Mouse (Mus musculus): ENCODE results near the gene Kcnh4.

DNA sequence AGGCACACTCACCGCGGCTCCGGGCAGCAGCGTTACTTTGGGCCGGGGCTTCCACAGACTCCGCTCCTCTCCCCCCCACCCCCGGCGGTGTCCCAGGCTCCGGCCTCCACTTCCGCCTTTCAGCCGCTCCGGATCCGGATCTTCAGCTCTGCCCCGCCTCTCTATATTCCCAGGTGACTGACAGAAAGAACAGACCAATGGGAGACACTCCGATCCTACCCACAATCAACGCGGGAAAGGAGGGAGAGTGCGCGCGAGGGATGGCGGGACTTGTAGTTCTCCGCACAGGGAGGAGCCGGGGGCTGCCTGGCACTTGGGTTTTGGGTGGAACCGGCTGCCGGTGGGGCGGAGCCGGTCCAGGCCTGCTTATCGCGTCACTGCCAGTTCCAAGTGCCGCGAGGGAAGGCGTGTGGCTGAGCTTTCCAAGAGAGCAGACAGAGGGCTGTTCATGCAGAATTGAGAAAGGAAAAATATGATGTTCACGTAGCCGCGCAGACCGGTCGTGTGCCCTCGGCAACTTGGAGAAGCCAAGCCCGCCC lies 21.6 kb downstream of the Kcnh4 start, which contains the start of gene Rab5c:
- 0 out of 2 replicates have a peak, but pooled peaks have one; percentile 45 for TF ChIP-seq GATA1 (IDR thresholded peaks at IDR 0.05; ENCODE audit: low read length)
- TF ChIP-seq TAL1 (IDR thresholded peaks at IDR 0.05; ENCODE audit: low read length), result peak; percentile 33; the same call in 1 of the 3 replicates
